Mouse (Mus musculus): ENCODE results near the gene Tnr. TPM values are rescaled to one million over a fixed set of nuclear protein-coding genes. Genes with fewer than 3 reads are reported as not detected.
"Not testable (repeated sequence)": the region's sequence is repeated elsewhere in the genome, so short reads cannot be mapped to it uniquely, and the experiment has no call there.

Tnr gene
- total and polyA plus RNA-seq, 2 experiments from 2014 or later = 5.4 to 51.5 TPM

- no peak overlapping the region for H3K9ac ChIP-seq (replicated peaks; ENCODE audit: low read length)
- ATAC-seq (0 out of 2 replicates have a peak, but pooled peaks have one; percentile 18), DNase-seq (ENCODE audit: low spot score) (no peak)
- no peaks in the 10 kb centered on the region for H3K27me3 ChIP-seq (ENCODE audit: insufficient read depth, low read length)
- no peaks in the 10 kb centered on the region for H3K36me3 ChIP-seq (ENCODE audit: insufficient read depth, low read length)
- no peak; the same call in 1 of the 2 replicates for TF ChIP-seq CTCF (IDR thresholded peaks at IDR 0.05; ENCODE audit: low read depth)
- no peaks in the 10 kb centered on the region for H3K4me1 ChIP-seq (ENCODE audit: insufficient read depth, low read length)
- no peak overlapping the region for H3K4me3 ChIP-seq (ENCODE audit: low read length)
- H3K27ac ChIP-seq = no peak overlapping the region
- H3K4me2 ChIP-seq (ENCODE audit: low read depth, low read length) = no peak overlapping the region
- no peaks in the 10 kb centered on the region for H3K9me3 ChIP-seq (ENCODE audit: low read length)
Measured at GRCm38 (mm10) chr1:159932092-159932491, 408.5 kb downstream of the Tnr start.

GRCm38 (mm10) chr1:159932598-159932997, 409.0 kb downstream of the Tnr start:
- H3K9ac ChIP-seq (replicated peaks; ENCODE audit: low read length) = no peak overlapping the region
- 53% methylated on average over 2 of the region's 2 CpGs for WGBS
- H3K4me2 ChIP-seq (ENCODE audit: low read depth, low read length) = no peak overlapping the region
- H3K4me3 ChIP-seq (ENCODE audit: low read length) = no peak overlapping the region
- no peaks in the 10 kb centered on the region for H3K9me3 ChIP-seq (ENCODE audit: low read length)
- no peak overlapping the region for H3K27ac ChIP-seq
- H3K27me3 ChIP-seq (ENCODE audit: insufficient read depth, low read length) = no peaks in the 10 kb centered on the region
- DNase-seq (ENCODE audit: low spot score) (no peak), ATAC-seq (no peak)
- H3K36me3 ChIP-seq (ENCODE audit: insufficient read depth, low read length) = no peaks in the 10 kb centered on the region
- TF ChIP-seq CTCF (IDR thresholded peaks at IDR 0.05; ENCODE audit: low read depth) = no peak
- no peaks in the 10 kb centered on the region for H3K4me1 ChIP-seq (ENCODE audit: insufficient read depth, low read length)

GRCm38 (mm10) chr1:159938449-159938848, 414.9 kb downstream of the Tnr start:
- TF ChIP-seq CTCF (IDR thresholded peaks at IDR 0.05; ENCODE audit: low read depth) = no peak
- ATAC-seq (no peak), DNase-seq (ENCODE audit: low spot score) (no peak)
- no peak overlapping the region for H3K4me3 ChIP-seq (ENCODE audit: low read length)
- H3K36me3 ChIP-seq (ENCODE audit: insufficient read depth, low read length) = no peaks in the 10 kb centered on the region
- 93% methylated on average over 2 of the region's 2 CpGs for WGBS
- H3K4me2 ChIP-seq (ENCODE audit: low read depth, low read length) = no peak overlapping the region
- no peaks in the 10 kb centered on the region for H3K9me3 ChIP-seq (ENCODE audit: low read length)
- no peak overlapping the region for H3K9ac ChIP-seq (replicated peaks; ENCODE audit: low read length)
- H3K4me1 ChIP-seq (ENCODE audit: insufficient read depth, low read length) = no peaks in the 10 kb centered on the region
- no peak overlapping the region for H3K27ac ChIP-seq
- H3K27me3 ChIP-seq (ENCODE audit: insufficient read depth, low read length) = no peaks in the 10 kb centered on the region

GRCm38 (mm10) chr1:159939335-159939734, 415.8 kb downstream of the Tnr start:
- Histone ChIP-seq H3K9ac (replicated peaks; ENCODE audit: low read length) (no peak overlapping the region), H3K9me3 (ENCODE audit: low read length) (no peaks in the 10 kb centered on the region), H3K27me3 (ENCODE audit: insufficient read depth, low read length) (no peaks in the 10 kb centered on the region), H3K36me3 (ENCODE audit: insufficient read depth, low read length) (no peaks in the 10 kb centered on the region), H3K27ac (no peak overlapping the region), H3K4me1 (ENCODE audit: insufficient read depth, low read length) (no peaks in the 10 kb centered on the region), H3K4me3 (ENCODE audit: low read length) (no peak overlapping the region), H3K4me2 (ENCODE audit: low read depth, low read length) (no peak overlapping the region)
- WGBS = 65% methylated on average over 3 of the region's 3 CpGs
- no peak for ATAC-seq
- TF ChIP-seq CTCF (IDR thresholded peaks at IDR 0.05; ENCODE audit: low read depth) = no peak
- DNase-seq (ENCODE audit: low spot score) = no peak

GRCm38 (mm10) chr1:159953526-159953925, 430.0 kb downstream of the Tnr start:
- Histone ChIP-seq H3K4me1 (ENCODE audit: insufficient read depth, low read length) (no peaks in the 10 kb centered on the region), H3K4me3 (ENCODE audit: low read length) (no peak overlapping the region), H3K27ac (no peak overlapping the region), H3K4me2 (ENCODE audit: low read depth, low read length) (no peak overlapping the region), H3K27me3 (ENCODE audit: insufficient read depth, low read length) (no peaks in the 10 kb centered on the region), H3K9ac (replicated peaks; ENCODE audit: low read length) (no peak overlapping the region), H3K9me3 (ENCODE audit: low read length) (no peaks in the 10 kb centered on the region), H3K36me3 (ENCODE audit: insufficient read depth, low read length) (no peaks in the 10 kb centered on the region)
- no peak for TF ChIP-seq CTCF (IDR thresholded peaks at IDR 0.05; ENCODE audit: low read depth)
- ATAC-seq (no peak), DNase-seq (ENCODE audit: low spot score) (no peak)
- 42% methylated on average over 1 of the region's 1 CpGs for WGBS

- no peaks in the 10 kb centered on the region for H3K4me1 ChIP-seq (ENCODE audit: insufficient read depth, low read length)
- 78% methylated on average over 4 of the region's 4 CpGs for WGBS
- H3K36me3 ChIP-seq (ENCODE audit: insufficient read depth, low read length) = no peaks in the 10 kb centered on the region
- TF ChIP-seq CTCF (IDR thresholded peaks at IDR 0.05; ENCODE audit: low read depth) = no peak
- DNase-seq (ENCODE audit: low spot score) (no peak), ATAC-seq (no peak)
- H3K4me2 ChIP-seq (ENCODE audit: low read depth, low read length) = no peak overlapping the region
- no peak overlapping the region for H3K4me3 ChIP-seq (ENCODE audit: low read length)
- H3K9ac ChIP-seq (replicated peaks; ENCODE audit: low read length) = no peak overlapping the region
- H3K27ac ChIP-seq = no peak overlapping the region
- H3K27me3 ChIP-seq (ENCODE audit: insufficient read depth, low read length) = no peaks in the 10 kb centered on the region
- H3K9me3 ChIP-seq (ENCODE audit: low read length) = no peaks in the 10 kb centered on the region
Measured at GRCm38 (mm10) chr1:159963351-159963750, 439.8 kb downstream of the Tnr start.

- H3K4me3 ChIP-seq (ENCODE audit: low read length); H3K9me3 ChIP-seq (ENCODE audit: low read length); H3K27me3 ChIP-seq (ENCODE audit: insufficient read depth, low read length); H3K9ac ChIP-seq (replicated peaks; ENCODE audit: low read length); DNase-seq (ENCODE audit: low spot score); ATAC-seq; H3K4me1 ChIP-seq (ENCODE audit: insufficient read depth, low read length); H3K4me2 ChIP-seq (ENCODE audit: low read depth, low read length); H3K27ac ChIP-seq; H3K36me3 ChIP-seq (ENCODE audit: insufficient read depth, low read length): not testable (repeated sequence)
Measured at GRCm38 (mm10) chr1:159966286-159966685, 442.7 kb downstream of the Tnr start.

Measured in hindbrain, postnatal 0 days (tissue).